Mouse (Mus musculus) neural tube, embryonic 11.5 days (tissue): ENCODE data around the gene Sergef. TPM values are rescaled to one million over a fixed set of nuclear protein-coding genes. Genes with fewer than 3 reads are reported as not detected.

Experiments used
- ATAC-seq: fragments of 200-750 bp; cut with Nextera tagmentation; 2 replicates; pipeline ENCODE4 v1.8.0; 2017; ENCODE audit warnings: moderate number of reproducible peaks, mild to moderate bottlenecking, moderate TSS enrichment, moderate library complexity; ENCODE audit not compliant: insufficient read depth, low FRiP score, low TSS enrichment
- DNase-seq: peaks from one replicate; pipeline ENCODE4 v3.0.0-alpha.2; 2015; ENCODE audit warnings: low spot score
- H3K27ac ChIP-seq: fragments of 300-500 bp; sonication (generic); 2 replicates; pipeline ENCODE4 v1.5.1; 2014; ENCODE audit warnings: low read depth, mild to moderate bottlenecking, low read length
- H3K27me3 ChIP-seq: fragments of 300-500 bp; sonication (generic); 2 replicates; pipeline ENCODE4 v1.6.1; 2014; ENCODE audit warnings: mild to moderate bottlenecking, low read length, mixed read lengths; ENCODE audit not compliant: control insufficient read depth, insufficient read depth
- H3K36me3 ChIP-seq: fragments of 300-500 bp; sonication (generic); 2 replicates; pipeline ENCODE4 v1.6.1; 2014; ENCODE audit warnings: mild to moderate bottlenecking, low read length, moderate library complexity, mixed read lengths; ENCODE audit not compliant: control insufficient read depth, insufficient read depth
- H3K4me1 ChIP-seq: fragments of 300-500 bp; sonication (generic); 2 replicates; pipeline ENCODE4 v1.6.1; 2014; ENCODE audit warnings: low read length, mixed read lengths; ENCODE audit not compliant: control insufficient read depth, insufficient read depth
- H3K4me2 ChIP-seq: fragments of 300-500 bp; sonication (generic); 2 replicates; pipeline ENCODE4 v1.6.1; 2014; ENCODE audit warnings: low read depth, mild to moderate bottlenecking, moderate library complexity
- H3K4me3 ChIP-seq: fragments of 300-500 bp; sonication (generic); 2 replicates; pipeline ENCODE4 v1.5.1; 2014; ENCODE audit warnings: low read depth, low read length
- H3K9ac ChIP-seq: fragments of 300-500 bp; sonication (generic); 2 replicates; pipeline ENCODE4 v1.6.1; 2014; ENCODE audit warnings: mild to moderate bottlenecking, low read length
- H3K9me3 ChIP-seq: fragments of 300-500 bp; sonication (generic); 2 replicates; pipeline ENCODE4 v1.6.1; 2016; ENCODE audit warnings: low read length; ENCODE audit not compliant: control insufficient read depth
- WGBS: fragments of 180-500 bp; shearing (Covaris S2); extraction: QIAGEN DNeasy Blood & Tissue Kit; methylation state at CpG from one replicate; pipeline ENCODE4 v1.1.7; 2014; 5-methylcytosine and 5-hydroxymethylcytosine counted together
- polyA plus RNA-seq: library from polyadenylated mRNA; unstranded; fragments of >200 nt; fragmentation: Nextera tagmentation; extraction: Ambion mirVana; gene quantifications from 2 replicates; pipeline ENCODE4 v1.2.1, GENCODE M21; 2014

Gene Sergef
- polyA plus RNA-seq, 1 experiment from 2014 or later: 13.5 TPM

- 84% methylated on average over 10 of the region's 10 CpGs for WGBS
- H3K27ac ChIP-seq: no peak overlapping the region
- no peak overlapping the region for H3K9ac ChIP-seq
- H3K4me3 ChIP-seq: no peak overlapping the region
- H3K4me1 ChIP-seq: no peaks in the 10 kb centered on the region
- no peak for DNase-seq
- ATAC-seq: no peak
- no peaks in the 10 kb centered on the region for H3K27me3 ChIP-seq
- H3K4me2 ChIP-seq: no peak overlapping the region
- H3K36me3 ChIP-seq: no peaks in the 10 kb centered on the region
- no peaks in the 10 kb centered on the region for H3K9me3 ChIP-seq
Observed at GRCm38 (mm10) chr7:46443163-46443562, 196.4 kb downstream of the Sergef start.

DNA sequence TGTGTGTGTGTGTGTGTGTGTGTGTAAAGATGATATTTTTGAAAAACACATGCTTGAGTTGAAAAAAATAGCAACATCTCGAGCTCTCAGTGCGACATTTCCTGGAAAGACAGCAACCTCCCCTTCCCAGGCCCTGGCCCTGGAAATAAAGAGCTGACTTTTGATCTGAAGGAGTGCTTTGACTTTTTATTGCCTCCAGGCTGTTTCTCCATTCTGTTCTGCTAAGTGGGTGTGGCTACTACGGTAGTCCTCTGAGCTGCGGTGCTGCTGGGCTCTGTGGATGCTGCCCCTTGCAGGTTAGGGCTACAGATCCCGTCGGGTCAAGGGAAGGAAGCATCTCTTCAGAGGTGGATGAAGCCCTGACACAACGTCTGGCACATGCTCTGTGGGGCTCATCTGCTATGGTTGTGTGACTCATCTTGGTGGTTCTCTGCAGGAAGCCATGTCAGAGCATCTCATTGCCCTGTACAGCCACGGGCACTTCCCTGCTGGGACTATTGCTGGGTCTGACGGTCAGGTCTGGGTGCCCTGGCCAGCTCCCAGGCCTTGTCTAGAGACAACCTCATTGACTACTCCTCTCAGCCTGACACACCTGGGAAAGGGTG lies 201.0 kb downstream of the Sergef start:
- Histone ChIP-seq H3K27me3 (no peaks in the 10 kb centered on the region), H3K9me3 (no peaks in the 10 kb centered on the region), H3K9ac (no peak overlapping the region), H3K36me3 (no peaks in the 10 kb centered on the region), H3K27ac (no peak overlapping the region), H3K4me1 (no peaks in the 10 kb centered on the region), H3K4me3 (no peak overlapping the region), H3K4me2 (no peak overlapping the region)
- DNase-seq (no peak), ATAC-seq (no peak)
- 20% methylated on average over 9 of the region's 9 CpGs for WGBS

DNA sequence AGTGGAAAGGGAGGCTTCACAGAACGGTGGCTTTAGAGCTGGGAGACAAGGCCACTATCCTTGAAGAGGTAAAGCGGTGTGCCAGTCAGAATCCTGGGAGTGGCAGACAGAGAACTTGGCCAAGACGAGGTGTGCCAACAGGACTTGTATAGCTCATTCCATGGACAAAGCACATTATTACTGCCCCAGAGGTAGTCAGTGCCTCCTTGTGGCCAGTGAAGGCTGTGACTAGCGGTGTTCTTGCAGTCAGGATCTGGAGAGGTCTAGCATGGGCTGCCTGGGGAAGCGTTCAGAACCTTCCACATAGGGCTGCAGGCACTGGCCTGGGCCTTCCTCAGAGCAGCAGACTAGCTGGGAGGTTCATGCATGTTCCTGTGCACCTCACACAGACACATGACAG lies 203.8 kb downstream of the Sergef start:
- Histone ChIP-seq H3K9me3 (no peaks in the 10 kb centered on the region), H3K4me2 (no peak overlapping the region), H3K4me1 (no peaks in the 10 kb centered on the region), H3K27me3 (no peaks in the 10 kb centered on the region), H3K9ac (no peak overlapping the region), H3K36me3 (no peaks in the 10 kb centered on the region), H3K4me3 (no peak overlapping the region), H3K27ac (no peak overlapping the region)
- 89% methylated on average over 5 of the region's 5 CpGs for WGBS
- no peak for ATAC-seq
- no peak for DNase-seq

GRCm38 (mm10) chr7:46433874-46434273 lies 205.7 kb downstream of the Sergef start:
- DNase-seq: peak; percentile 29
- H3K4me2 ChIP-seq: no peak overlapping the region
- ATAC-seq: peak; percentile 81

DNA sequence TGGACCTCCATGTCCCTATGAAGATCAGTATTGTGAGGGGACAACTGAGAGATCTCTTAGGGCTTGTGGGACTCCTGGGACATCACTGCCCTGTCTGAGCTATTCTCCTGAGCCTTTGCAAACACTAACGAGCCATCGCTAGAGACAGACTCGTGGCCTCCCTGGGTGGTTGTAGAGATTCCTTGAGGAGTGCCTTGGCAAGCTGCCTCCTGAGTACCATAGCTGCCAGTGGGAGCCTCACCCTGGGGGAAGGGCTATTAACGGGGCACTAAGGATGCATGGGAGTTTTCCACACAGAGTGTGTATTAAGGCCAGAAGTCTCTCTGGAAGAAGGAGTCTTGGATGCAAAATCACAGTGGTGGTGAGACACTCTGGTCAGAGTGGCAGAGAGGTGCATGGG lies 214.6 kb downstream of the Sergef start:
- no peaks in the 10 kb centered on the region for H3K27me3 ChIP-seq
- H3K9ac ChIP-seq: no peak overlapping the region
- H3K36me3 ChIP-seq: no peaks in the 10 kb centered on the region
- ATAC-seq (no peak), DNase-seq (no peak)
- H3K4me3 ChIP-seq: no peak overlapping the region
- no peak overlapping the region for H3K4me2 ChIP-seq
- H3K4me1 ChIP-seq: peaks cover 12% of the 10 kb centered on the region
- H3K27ac ChIP-seq: no peak overlapping the region
- H3K9me3 ChIP-seq: no peaks in the 10 kb centered on the region
- WGBS: 72% methylated on average over 4 of the region's 4 CpGs

More at GRCm38 (mm10) chr7:46433874-46434273, 205.7 kb downstream of the Sergef start:
- Histone ChIP-seq H3K27ac (no peak overlapping the region), H3K4me3 (no peak overlapping the region), H3K36me3 (no peaks in the 10 kb centered on the region), H3K9me3 (no peaks in the 10 kb centered on the region), H3K27me3 (no peaks in the 10 kb centered on the region), H3K4me1 (no peaks in the 10 kb centered on the region), H3K9ac (no peak overlapping the region)
- 58% methylated on average over 5 of the region's 5 CpGs for WGBS

GRCm38 (mm10) chr7:46423951-46424350 lies 215.7 kb downstream of the Sergef start:
- H3K9me3 ChIP-seq: no peaks in the 10 kb centered on the region
- 76% methylated on average over 3 of the region's 3 CpGs for WGBS
- ATAC-seq: no peak
- no peak for DNase-seq
- H3K27ac ChIP-seq: no peak overlapping the region
- no peaks in the 10 kb centered on the region for H3K36me3 ChIP-seq
- H3K27me3 ChIP-seq: no peaks in the 10 kb centered on the region
- no peak overlapping the region for H3K4me2 ChIP-seq
- H3K4me1 ChIP-seq: peaks cover 12% of the 10 kb centered on the region
- H3K4me3 ChIP-seq: no peak overlapping the region
- H3K9ac ChIP-seq: no peak overlapping the region

DNA sequence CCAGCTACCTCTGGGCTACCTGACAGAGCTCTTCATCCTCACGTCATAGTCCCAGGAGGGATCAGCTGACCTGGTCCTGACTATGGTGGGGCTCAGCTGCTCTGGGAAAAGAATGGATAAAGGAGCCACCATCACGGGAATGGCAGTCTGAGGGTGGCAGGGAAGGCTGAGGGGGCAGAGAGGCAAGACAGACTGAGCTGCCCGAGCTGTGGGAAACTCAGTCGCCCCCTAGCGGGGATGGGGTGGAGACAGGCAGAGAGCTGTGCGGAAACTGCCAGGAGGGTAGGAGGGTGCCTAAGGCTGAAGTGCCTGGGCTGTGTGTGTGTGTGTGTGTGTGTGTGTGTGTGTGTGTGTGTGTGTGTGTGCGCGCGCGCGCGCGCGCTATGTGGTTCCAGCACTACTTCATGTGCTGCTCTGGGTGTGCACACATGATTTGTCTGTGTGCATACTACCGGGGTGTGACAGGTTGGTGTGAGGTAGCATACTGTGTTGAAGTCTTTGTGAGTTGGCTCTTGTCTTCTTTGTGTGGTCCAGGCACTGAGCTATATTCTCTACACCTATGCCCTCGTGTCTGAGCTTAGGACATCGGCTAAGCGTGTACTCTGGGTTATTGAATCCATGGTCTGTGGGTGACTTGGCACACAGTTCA lies 216.7 kb downstream of the Sergef start:
- DNase-seq (peak; percentile 79), ATAC-seq (peak; percentile 77)
- Histone ChIP-seq H3K4me3 (no peak overlapping the region), H3K36me3 (no peaks in the 10 kb centered on the region), H3K9me3 (no peaks in the 10 kb centered on the region), H3K4me1 (peaks cover 12% of the 10 kb centered on the region), H3K27me3 (no peaks in the 10 kb centered on the region), H3K4me2 (no peak overlapping the region), H3K9ac (no peak overlapping the region), H3K27ac (0 out of 2 replicates have a peak overlapping the region, but pooled peaks have one; percentile 1)
- WGBS: 68% methylated on average over 18 of the region's 18 CpGs

DNA sequence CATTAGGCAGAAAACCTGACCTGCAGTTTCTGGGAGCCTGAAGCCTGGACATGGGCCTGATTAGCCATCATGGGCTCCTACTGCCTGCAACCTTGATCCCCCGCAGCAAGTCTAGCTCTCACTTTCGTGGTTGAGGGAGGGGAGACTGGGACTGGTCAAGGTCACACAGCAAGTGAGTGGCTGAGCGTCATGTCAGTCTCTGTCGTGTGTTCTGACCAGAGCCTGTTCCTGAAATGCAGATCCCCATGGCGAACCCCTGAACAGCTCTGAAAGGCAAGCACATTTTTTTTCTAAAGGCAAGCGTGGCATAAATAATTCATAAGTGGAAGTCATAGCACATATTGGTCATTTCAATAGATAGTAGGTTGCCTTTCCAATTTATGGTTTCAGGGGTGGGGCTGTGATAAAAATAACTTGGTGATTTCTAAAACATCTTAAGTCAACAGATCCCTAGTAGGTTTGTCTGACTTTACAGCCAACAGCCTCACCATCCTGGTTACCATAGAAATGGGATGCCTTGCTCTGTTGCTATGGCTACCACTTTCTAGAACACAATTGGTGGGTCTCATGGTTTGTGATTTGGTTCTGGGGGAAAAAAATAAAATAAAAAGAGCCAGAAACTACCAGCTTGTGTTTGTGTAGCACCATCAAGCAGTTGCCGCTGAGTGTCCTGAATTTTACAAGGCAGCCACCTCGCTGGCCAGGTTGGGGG lies 217.4 kb downstream of the Sergef start:
- Histone ChIP-seq H3K9ac (no peak overlapping the region), H3K4me2 (no peak overlapping the region), H3K36me3 (no peaks in the 10 kb centered on the region), H3K9me3 (no peaks in the 10 kb centered on the region), H3K4me3 (no peak overlapping the region), H3K4me1 (peaks cover 12% of the 10 kb centered on the region), H3K27me3 (no peaks in the 10 kb centered on the region), H3K27ac (no peak overlapping the region)
- DNase-seq (peak; percentile 29), ATAC-seq (peak; percentile 72)
- WGBS: 59% methylated on average over 8 of the region's 8 CpGs
